Mouse (Mus musculus) lung, postnatal 4 days (tissue): ENCODE data around the gene Rab11fip4.

Experiments used
- DNase-seq, 2 experiments: peaks; one replicate each; pipeline ENCODE4 v3.0.0; 2021

The Rab11fip4 gene

GRCm38 (mm10) chr11:79615871-79616270 is 24.9 kb downstream of the Rab11fip4 start:
- no peak for DNase-seq

DNA sequence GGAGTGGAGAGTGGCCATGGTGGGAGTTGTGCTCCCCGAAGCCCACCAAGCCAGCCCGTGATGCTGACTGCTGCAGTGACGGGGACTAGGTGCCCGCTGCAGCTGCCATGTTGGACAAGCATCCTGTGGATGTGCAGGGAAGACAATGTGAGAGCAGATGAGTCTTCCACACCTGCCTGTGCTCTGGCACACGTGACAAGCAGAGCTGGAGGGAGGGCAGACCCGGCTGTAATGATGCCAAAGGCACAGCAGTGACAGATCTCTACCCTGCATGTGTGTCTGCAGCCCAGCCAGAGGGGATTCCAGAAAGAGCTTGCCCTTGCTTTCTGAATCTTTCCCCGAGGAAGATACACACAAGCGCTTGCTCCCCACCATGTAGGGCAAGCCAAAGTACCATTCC is 27.0 kb downstream of the Rab11fip4 start:
- no peak for DNase-seq

GRCm38 (mm10) chr11:79623029-79623428 is 32.0 kb downstream of the Rab11fip4 start:
- DNase-seq: peak in 1 of 2 experiments; percentile 46

- DNase-seq: peak; percentile 63 to 81
Observed at GRCm38 (mm10) chr11:79624801-79625302, 33.8 kb downstream of the Rab11fip4 start.

DNA sequence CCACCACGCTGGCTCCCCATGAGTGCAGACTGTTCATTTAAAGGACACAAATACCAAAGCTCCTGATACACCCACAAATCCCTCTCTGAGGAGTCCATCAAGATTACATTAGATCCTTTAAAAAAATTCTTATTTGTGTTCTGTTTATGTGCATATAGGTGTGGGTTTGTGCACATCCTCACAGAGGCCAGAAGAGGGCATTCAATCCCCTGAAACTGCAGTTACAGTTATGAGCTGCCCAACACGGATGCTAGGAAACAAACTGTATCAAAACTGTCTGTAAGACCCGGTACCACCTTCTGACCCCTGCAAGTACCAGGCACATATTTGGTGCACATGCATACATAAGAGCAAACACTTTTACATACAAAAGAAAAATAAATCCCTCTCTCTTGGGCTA is 37.7 kb downstream of the Rab11fip4 start:
- no peak for DNase-seq

DNA sequence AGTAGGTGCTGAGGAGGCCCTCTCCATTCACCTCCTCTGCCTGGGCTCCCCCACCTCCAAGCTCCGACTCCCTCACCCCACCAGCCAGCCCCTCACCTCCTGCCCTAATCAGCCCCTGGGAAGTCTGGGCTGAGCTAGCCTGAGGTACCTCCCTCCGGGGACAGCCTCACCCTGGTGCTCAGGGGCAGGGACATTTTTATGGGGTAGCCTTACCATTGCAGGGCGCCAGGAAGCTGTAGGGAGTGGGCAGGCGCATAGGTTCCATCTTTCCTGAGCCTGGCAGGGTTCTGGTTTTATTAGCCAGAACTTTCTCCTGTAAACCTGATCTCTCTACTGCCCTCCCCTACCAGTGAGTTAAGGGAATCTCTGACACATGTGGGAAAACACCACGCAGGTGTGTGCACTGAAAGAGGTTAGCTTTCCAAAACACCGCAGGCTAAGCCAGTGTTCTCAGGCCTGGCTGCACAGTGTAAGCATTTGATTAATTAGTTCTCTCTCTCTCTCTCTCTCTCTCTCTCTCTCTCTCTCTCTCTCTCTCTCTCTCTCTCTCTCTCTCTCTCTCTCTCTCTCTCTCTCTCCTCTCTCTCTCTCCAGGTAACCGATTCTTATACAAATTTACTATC is 38.9 kb downstream of the Rab11fip4 start:
- DNase-seq: no peak

GRCm38 (mm10) chr11:79630521-79630920 is 39.5 kb downstream of the Rab11fip4 start:
- no peak for DNase-seq

DNA sequence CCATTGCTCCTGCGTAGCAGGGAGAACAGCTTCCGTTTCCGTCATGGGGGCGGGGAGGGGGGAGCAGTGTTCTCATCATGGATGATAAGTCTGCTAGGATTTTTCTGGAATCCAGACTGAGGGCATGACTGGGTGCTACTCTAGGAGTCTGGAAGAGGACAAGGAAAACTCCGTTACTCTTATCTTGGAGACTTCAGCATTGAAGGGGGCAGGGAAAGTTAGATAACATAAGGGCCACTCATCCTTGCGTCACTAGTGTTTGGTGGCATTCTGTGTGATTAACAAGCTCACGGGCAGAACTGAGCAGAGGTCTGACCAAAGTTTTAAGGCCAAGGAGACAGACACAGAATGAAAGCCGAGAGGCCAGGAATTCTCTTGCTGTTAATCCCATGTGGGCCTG is 42.4 kb downstream of the Rab11fip4 start:
- no peak for DNase-seq

GRCm38 (mm10) chr11:79635661-79636449 is 44.8 kb downstream of the Rab11fip4 start:
- DNase-seq: no peak

DNA sequence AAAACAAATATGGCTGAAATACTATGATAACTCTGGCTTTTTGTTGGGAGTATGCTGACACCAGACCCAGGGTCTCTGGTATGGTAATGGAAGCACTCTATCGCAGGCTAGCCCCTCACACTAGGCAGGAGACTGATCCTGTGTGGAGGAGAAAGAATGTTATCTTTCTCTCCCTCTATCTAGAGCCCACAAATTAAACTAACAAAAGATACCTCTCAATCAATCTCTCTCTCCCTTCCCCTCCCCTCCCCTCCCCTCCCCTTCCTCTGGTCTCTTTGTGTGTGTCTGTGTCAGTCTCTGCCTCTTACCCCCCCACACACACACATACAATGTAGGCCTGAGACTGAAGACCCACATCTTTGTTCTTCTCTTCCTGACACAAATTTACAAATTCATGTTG is 45.5 kb downstream of the Rab11fip4 start:
- no peak for DNase-seq

DNA sequence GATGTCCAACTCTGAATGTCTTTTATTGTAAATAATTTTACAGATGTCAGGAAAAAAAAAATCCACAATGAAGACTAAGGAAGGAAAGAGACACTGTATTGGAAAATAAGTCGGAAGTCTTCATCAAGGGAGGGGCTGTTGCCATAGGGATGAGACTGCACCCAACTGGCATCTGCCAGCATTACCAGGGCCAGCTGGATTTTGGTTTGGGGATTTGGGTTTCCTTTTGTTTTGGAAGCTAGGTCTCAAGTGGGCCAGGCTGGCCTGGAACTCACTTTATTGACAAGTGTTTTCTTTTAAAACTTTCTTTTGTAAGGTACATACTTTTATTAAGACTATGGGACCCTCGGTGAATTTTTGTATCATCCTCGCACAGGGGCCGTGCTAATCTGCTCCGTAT is 47.7 kb downstream of the Rab11fip4 start:
- DNase-seq: no peak

DNA sequence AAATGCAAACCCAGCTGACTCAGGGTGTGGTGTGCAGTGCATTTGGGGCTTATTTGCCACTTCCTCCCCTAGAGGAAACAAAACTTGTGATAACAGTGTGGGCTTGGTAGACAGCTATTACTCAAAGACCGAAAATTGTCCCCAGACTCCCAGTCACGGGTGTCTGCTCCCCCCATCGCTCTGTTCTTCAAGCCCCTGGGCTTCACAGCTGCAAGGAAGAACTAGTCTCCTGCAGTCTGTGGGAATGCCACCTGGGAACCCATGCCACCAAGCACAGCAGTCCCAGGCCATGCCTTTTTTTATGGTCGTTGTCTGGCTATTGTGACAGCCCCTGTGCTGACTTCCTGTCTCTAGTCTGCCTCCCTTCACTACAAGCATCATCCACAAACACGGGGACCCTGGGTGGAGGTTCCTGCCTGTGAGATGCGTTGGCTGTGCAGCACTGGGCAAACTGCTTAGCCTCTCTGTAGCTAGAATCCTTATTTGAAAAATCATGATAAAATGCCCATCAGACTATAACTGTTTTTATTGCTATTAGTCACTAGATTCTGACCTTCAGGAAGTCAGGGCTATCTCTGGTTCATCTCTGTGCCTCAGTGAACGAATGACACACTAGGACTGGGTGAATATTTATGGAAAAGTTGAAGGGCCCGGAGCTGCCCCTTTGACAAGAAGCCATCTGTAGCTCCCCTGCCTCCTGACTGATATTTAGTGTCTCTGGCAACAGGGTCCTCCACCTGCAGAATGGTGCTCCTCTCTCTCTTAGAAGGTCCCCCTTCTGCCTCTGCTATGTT is 50.1 kb downstream of the Rab11fip4 start:
- peak in 1 of 2 experiments; percentile 23 for DNase-seq

GRCm38 (mm10) chr11:79643730-79644129 is 52.7 kb downstream of the Rab11fip4 start:
- no peak for DNase-seq

GRCm38 (mm10) chr11:79644717-79645191 is 53.7 kb downstream of the Rab11fip4 start:
- no peak for DNase-seq

GRCm38 (mm10) chr11:79646026-79646425 is 55.0 kb downstream of the Rab11fip4 start:
- DNase-seq: no peak

- DNase-seq: no peak
Observed at GRCm38 (mm10) chr11:79646467-79647070, 55.6 kb downstream of the Rab11fip4 start.

GRCm38 (mm10) chr11:79647071-79647501 is 56.1 kb downstream of the Rab11fip4 start:
- DNase-seq: no peak

DNA sequence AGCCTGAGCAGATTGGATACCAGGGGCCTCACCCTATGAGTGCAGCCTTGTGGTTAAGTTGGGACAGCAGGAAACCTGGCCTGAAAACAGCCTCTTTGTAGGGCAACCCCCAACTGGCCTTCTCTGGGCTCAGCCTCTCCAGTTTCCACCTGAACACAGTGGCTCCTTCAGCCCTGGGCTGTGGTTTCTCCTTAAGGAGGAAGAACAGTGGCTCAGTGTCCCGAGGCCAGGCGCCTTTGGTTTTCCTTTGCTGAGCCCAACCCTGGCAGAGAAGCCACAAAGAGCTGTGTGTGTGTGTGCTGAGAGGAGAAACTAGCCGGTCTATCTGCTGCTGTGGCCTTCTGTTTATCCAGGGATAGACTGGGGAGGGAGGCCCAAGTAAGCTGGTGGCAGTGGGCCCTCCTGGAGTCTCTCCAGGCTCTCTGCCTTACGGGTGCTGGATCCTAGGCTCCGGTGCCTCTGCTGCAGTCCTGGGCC is 59.4 kb downstream of the Rab11fip4 start:
- no peak for DNase-seq

DNA sequence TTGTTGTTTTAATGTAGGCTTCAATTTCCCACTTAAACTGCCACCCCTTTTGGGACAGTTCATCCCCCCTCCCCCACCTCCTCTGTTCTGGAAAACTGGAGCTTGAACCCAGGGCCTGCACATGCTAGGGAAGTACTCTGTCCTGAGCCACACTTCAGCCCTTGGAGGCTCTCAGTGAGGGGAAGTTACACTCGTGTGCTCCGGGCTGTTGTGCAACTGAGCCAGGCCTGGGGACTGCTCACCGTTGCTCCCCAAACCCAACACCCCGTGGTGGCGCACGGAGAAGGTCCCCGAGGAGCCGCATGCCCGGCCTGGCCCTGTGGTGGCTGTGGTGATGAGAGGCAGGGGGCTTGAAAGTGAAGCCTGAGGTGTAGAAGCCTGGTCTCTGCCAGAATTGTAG is 61.2 kb downstream of the Rab11fip4 start:
- DNase-seq: no peak

DNA sequence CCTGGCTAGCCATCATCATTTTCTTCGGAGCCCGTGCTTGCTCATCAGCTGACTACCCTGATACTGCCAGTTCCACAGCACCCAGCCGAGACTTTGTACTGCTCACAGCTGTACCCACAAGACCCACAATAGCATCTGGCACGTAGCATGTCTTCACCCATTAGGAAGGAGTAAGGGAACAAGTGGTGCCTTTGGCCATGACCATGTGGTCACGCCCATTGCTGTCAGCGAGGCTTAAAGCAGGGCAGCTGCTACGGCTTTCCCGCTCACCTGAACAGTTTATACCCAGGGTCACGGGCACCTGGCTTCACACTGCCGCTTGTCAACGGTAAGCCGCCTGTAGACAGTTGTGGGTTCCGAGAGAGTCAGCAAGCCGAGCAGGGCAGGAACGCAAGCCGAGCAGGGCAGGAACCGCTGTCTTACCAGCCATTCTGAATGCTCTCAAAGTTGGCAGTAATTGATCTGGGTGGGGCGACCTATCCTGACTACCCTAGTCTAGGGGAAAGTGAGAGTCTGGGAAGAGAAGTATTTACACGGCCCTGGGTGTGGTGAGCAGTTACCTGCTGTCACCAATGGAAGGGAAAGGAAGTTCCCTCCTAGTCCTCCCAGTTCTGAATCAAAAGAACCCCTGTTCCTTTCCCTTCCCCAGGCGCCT is 62.0 kb downstream of the Rab11fip4 start:
- DNase-seq: no peak

DNA sequence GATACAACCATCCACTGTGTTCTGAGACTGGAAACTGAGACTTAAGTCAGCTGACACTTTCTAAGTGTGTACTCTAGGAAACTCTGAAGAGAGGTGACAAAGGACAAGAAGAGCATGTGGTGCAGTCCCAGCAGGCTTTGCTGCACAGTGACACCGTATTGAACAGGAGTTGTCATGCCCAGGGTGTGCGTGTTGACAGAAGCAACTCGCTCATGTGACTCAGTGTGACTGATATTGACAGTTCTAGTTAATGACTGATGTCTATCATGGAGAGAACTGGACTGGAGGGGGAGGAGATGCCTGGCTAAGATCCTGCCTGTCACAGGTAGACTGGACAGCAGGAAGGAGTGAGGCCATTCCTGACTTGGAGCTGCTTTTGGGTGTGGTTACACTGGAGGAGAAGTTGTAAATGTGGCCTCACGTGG is 63.4 kb downstream of the Rab11fip4 start:
- no peak for DNase-seq

GRCm38 (mm10) chr11:79655592-79655991 is 64.6 kb downstream of the Rab11fip4 start:
- DNase-seq: no peak
